23 mouse cellular contexts compared by ENCODE assay signal in the genomic region with DNA sequence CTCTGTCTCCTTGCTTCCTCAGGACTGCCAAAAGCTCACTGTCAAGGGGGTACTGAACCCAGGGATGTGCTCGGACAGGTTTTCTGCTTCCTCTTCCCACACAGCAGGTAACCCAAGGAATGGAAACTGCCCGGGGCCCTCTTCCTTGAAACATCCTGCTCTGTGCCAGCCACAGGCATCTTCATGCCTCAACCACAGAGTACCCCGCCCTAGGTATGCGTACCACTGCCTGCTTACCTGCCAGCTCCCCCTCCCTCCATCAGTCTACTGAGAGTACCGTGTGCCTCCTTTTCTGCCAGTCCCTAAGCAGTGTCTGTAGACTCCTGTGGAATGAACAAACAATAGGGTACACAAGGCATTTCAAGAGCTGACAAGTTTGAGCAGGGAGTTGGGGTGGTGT.
DNase-seq lines count a peak whose midpoint lies in the region; ATAC-seq lines count a peak whose summit lies in the region.
"Had no signal": no experiment of that assay in that cellular context is flagged by ENCODE, and none has a peak within 500 bp of the region (broad histone marks: within the 10 kb centered on the region; RNA-seq: fewer than 3 reads in every experiment).

No protein-coding gene starts in this region.

- no peak overlapping the region for H3K27ac ChIP-seq in embryonic facial prominence, embryonic 13.5 days
- no peak overlapping the region for H3K27ac ChIP-seq in embryonic facial prominence, embryonic 10.5 days (replicated peaks)
- H3K27ac ChIP-seq in embryonic facial prominence, embryonic 14.5 days (replicated peaks; ENCODE audit: low read depth, low read length) = no peak overlapping the region
- H3K27ac ChIP-seq: forebrain, embryonic 13.5 days; forebrain, embryonic 15.5 days had no signal

- no peaks in the 10 kb centered on the region for H3K36me3 ChIP-seq in embryonic facial prominence, embryonic 13.5 days
- H3K36me3 ChIP-seq in embryonic facial prominence, embryonic 10.5 days (replicated peaks) = no peaks in the 10 kb centered on the region
- no peaks in the 10 kb centered on the region for H3K36me3 ChIP-seq in megakaryocyte, embryonic 14.5 days (replicated peaks; ENCODE audit: low read length)
- no peaks in the 10 kb centered on the region for H3K36me3 ChIP-seq in embryonic facial prominence, embryonic 14.5 days (ENCODE audit: control insufficient read depth, insufficient read depth, low read length)
- H3K36me3 ChIP-seq: forebrain, embryonic 15.5 days; G1E had no signal

- ATAC-seq in embryonic facial prominence, embryonic 13.5 days (ENCODE audit: insufficient number of reproducible peaks, insufficient read depth, low FRiP score, low TSS enrichment, low read depth) = peak; percentile 56; the same call in 1 of the 2 replicates
- ATAC-seq in megakaryocyte, adult 5-6 weeks (ENCODE audit: poor library complexity, severe bottlenecking) = no peak
- ATAC-seq in embryonic facial prominence, embryonic 14.5 days (ENCODE audit: low read depth) = peak; percentile 87
- no peak for ATAC-seq in megakaryocyte progenitor cell, adult 5-6 weeks (replicated peaks; ENCODE audit: poor library complexity)
- ATAC-seq: activated CD4-positive, CD25-positive, alpha-beta regulatory T cell, adult 4 months; CD4-positive, CD25-positive, alpha-beta regulatory T cell, adult 4 months; forebrain, embryonic 13.5 days; forebrain, embryonic 15.5 days; forebrain, postnatal 0 days; Patski had no signal

- no peak overlapping the region for H3K4me2 ChIP-seq in embryonic facial prominence, embryonic 13.5 days
- H3K4me2 ChIP-seq in embryonic facial prominence, embryonic 14.5 days (ENCODE audit: low read depth, low read length) = no peak overlapping the region
- H3K4me2 ChIP-seq: forebrain, embryonic 13.5 days; forebrain, embryonic 15.5 days had no signal

- no peaks in the 10 kb centered on the region for H3K27me3 ChIP-seq in embryonic facial prominence, embryonic 13.5 days
- H3K27me3 ChIP-seq in embryonic facial prominence, embryonic 10.5 days (replicated peaks; ENCODE audit: low read depth, poor library complexity, severe bottlenecking) = no peaks in the 10 kb centered on the region
- no peaks in the 10 kb centered on the region for H3K27me3 ChIP-seq in megakaryocyte, embryonic 14.5 days (replicated peaks)
- H3K27me3 ChIP-seq in embryonic facial prominence, embryonic 14.5 days (replicated peaks; ENCODE audit: control insufficient read depth, insufficient read depth, low read length) = no peaks in the 10 kb centered on the region
- H3K27me3 ChIP-seq: CH12.LX; forebrain, embryonic 15.5 days had no signal

- no peak overlapping the region for H3K4me3 ChIP-seq in embryonic facial prominence, embryonic 13.5 days
- no peak overlapping the region for H3K4me3 ChIP-seq in embryonic facial prominence, embryonic 10.5 days
- peak overlapping the region; percentile 38 for H3K4me3 ChIP-seq in megakaryocyte, embryonic 14.5 days (replicated peaks)
- H3K4me3 ChIP-seq in embryonic facial prominence, embryonic 14.5 days (ENCODE audit: low read depth, low read length) = no peak overlapping the region
- H3K4me3 ChIP-seq: forebrain, embryonic 13.5 days; forebrain, embryonic 15.5 days had no signal

- H3K4me1 ChIP-seq in embryonic facial prominence, embryonic 13.5 days = 0 out of 2 replicates have a peak, but pooled peaks cover 5% of the 10 kb centered on the region
- 0 out of 2 replicates have a peak, but pooled peaks cover 5% of the 10 kb centered on the region for H3K4me1 ChIP-seq in embryonic facial prominence, embryonic 10.5 days
- H3K4me1 ChIP-seq in megakaryocyte, embryonic 14.5 days = no peaks in the 10 kb centered on the region
- H3K4me1 ChIP-seq in embryonic facial prominence, embryonic 14.5 days (ENCODE audit: control insufficient read depth, insufficient read depth, low read length) = no peaks in the 10 kb centered on the region
- H3K4me1 ChIP-seq: forebrain, embryonic 15.5 days had no signal

- H3K9ac ChIP-seq in embryonic facial prominence, embryonic 13.5 days = no peak overlapping the region
- H3K9ac ChIP-seq in embryonic facial prominence, embryonic 14.5 days (ENCODE audit: low read depth, low read length) = no peak overlapping the region
- H3K9ac ChIP-seq: forebrain, embryonic 13.5 days; forebrain, embryonic 15.5 days; forebrain, postnatal 0 days had no signal

- DNase-seq in embryonic facial prominence, embryonic 10.5 days (ENCODE audit: low spot score) = no peak
- DNase-seq in embryonic facial prominence, embryonic 14.5 days (ENCODE audit: low spot score) = peak; percentile 78
- DNase-seq: adrenal gland, adult 8-10 months; adrenal gland, postnatal 14 days; adrenal gland, postnatal 36 days; B cell, adult 2 months; cerebellum, adult 11-12 months; cerebellum, adult 2 months; cerebellum, adult 9-10 months; cerebellum, postnatal 10 days; cerebellum, postnatal 25 days; forebrain, postnatal 0 days had no signal

- WGBS in embryonic facial prominence, embryonic 13.5 days = 67% methylated on average over 5 of the region's 5 CpGs
- 78% methylated on average over 5 of the region's 5 CpGs for WGBS in embryonic facial prominence, embryonic 10.5 days
- WGBS in embryonic facial prominence, embryonic 14.5 days = 83% methylated on average over 5 of the region's 5 CpGs

- H3K9me3 ChIP-seq in embryonic facial prominence, embryonic 13.5 days = no peaks in the 10 kb centered on the region
- no peaks in the 10 kb centered on the region for H3K9me3 ChIP-seq in embryonic facial prominence, embryonic 10.5 days
- peaks cover 31% of the 10 kb centered on the region for H3K9me3 ChIP-seq in megakaryocyte, embryonic 14.5 days
- no peaks in the 10 kb centered on the region for H3K9me3 ChIP-seq in embryonic facial prominence, embryonic 14.5 days (ENCODE audit: control insufficient read depth, low read length)
- H3K9me3 ChIP-seq: forebrain, embryonic 13.5 days; forebrain, embryonic 15.5 days had no signal

Comparison
In these comparisons a context has a peak if more than half of its experiments do, and no peak if none do; other contexts are left out.
1. ATAC-seq: peak in embryonic facial prominence, embryonic 13.5 days (single experiment) and embryonic facial prominence, embryonic 14.5 days (single experiment); none in megakaryocyte, adult 5-6 weeks (single experiment) and megakaryocyte progenitor cell, adult 5-6 weeks (single experiment).